Mouse (Mus musculus) liver, adult 2 months (tissue): ENCODE data around the gene Mllt10.

Source experiments
- CTCF ChIP-seq: fragments of 200-500 bp; IDR thresholded peaks from 2 replicates; pipeline ENCODE4 v1.5.1; 2011; ENCODE audit warnings: low read depth, low read length, control low read depth
- POLR2A ChIP-seq: fragments of 200-500 bp; IDR thresholded peaks from 2 replicates; pipeline ENCODE4 v1.6.1; 2011; ENCODE audit warnings: low read length, control low read depth; ENCODE audit not compliant: insufficient read depth; ENCODE audit errors: extremely low read depth

- TF ChIP-seq CTCF = no peak
- TF ChIP-seq POLR2A = no peak
Observed at GRCm38 (mm10) chr2:18038895-18039371, 16.1 kb upstream of the Mllt10 start.
